ENCODE assay signal across 8 mouse cellular contexts in the genomic region with DNA sequence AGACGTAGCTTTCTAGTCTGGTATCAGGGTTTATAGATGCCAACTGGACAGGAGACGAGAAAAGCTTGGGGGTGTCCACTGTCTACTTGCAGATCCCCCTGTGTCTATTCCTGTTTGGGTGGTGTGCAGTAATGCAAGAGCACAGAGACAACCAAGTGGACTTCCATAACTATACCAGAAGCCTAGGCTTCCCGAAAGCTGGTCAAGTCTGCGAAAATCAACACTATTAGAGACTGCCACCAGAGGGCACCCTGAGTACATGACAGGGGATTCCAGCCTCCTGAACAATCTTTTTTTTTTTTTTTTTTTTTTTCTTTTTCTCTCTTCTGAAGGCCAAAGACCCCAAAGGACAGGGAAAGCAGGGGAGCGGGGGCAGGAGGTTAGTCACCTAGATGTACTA. TPM values are rescaled to one million over a fixed set of nuclear protein-coding genes. Genes with fewer than 3 reads are reported as not detected.
DNase-seq lines count a peak whose midpoint lies in the region; ATAC-seq lines count a peak whose summit lies in the region.

No protein-coding gene starts in this region.

- no peak overlapping the region for H3K27ac ChIP-seq in heart, embryonic 12.5 days (ENCODE audit: poor library complexity, severe bottlenecking)

- no peaks in the 10 kb centered on the region for H3K9me3 ChIP-seq in heart, embryonic 12.5 days (replicated peaks)

- peaks cover 96% of the 10 kb centered on the region for H3K27me3 ChIP-seq in heart, embryonic 12.5 days (replicated peaks)

- no peak overlapping the region for H3K4me2 ChIP-seq in heart, embryonic 12.5 days

- no peaks in the 10 kb centered on the region for H3K36me3 ChIP-seq in heart, embryonic 12.5 days

- no peak overlapping the region for H3K4me3 ChIP-seq in heart, embryonic 12.5 days

- H3K4me1 ChIP-seq in heart, embryonic 12.5 days (replicated peaks) = peaks cover 6% of the 10 kb centered on the region

- peak; percentile 93 for DNase-seq in heart, adult 11 months
- peak; percentile 36 for DNase-seq in adrenal gland, adult 8-10 months
- DNase-seq in embryo, embryonic 10 days (ENCODE audit: low spot score) = peak; percentile 89
- DNase-seq in heart, adult 9 months (ENCODE audit: low spot score in 2 of 2) = peak; percentile 30 to 64
- DNase-seq in layer of hippocampus, postnatal 10 days (ENCODE audit: low spot score in 2 of 2) = peak; percentile 91 to 92
- peak; percentile 34 to 62 for DNase-seq in spleen, postnatal 14 days (ENCODE audit: low spot score in 2 of 2)

- 17% methylated on average over 5 of the region's 5 CpGs for WGBS in heart, embryonic 12.5 days

- no peak for ATAC-seq in heart, embryonic 12.5 days (ENCODE audit: insufficient number of reproducible peaks, low FRiP score)
- peak; percentile 84 for ATAC-seq in megakaryocyte progenitor cell, adult 5-6 weeks (replicated peaks; ENCODE audit: poor library complexity)

- H3K9ac ChIP-seq in heart, embryonic 12.5 days = no peak overlapping the region

RNA-seq across cellular contexts. Expression of a gene that starts 12.4 kb away (rescaled TPM):
- not detected in 2 replicates for polyA plus RNA-seq in heart, embryonic 12.5 days (2016; fragmentation: Nextera tagmentation; extraction: Ambion mirVana)
- total RNA-seq in adrenal gland, adult 8-10 months (2022) = not detected
- total RNA-seq in layer of hippocampus, postnatal 10 days (2021) = not detected
- total RNA-seq in megakaryocyte progenitor cell, adult 5-6 weeks (2015) = not detected in 2 replicates
- not detected in 2 replicates for total RNA-seq in megakaryocyte progenitor cell, adult 5-6 weeks (2017)

RNA-seq across cellular contexts. Expression of a gene that starts 18.6 kb away (rescaled TPM):
- not detected in 2 replicates for polyA plus RNA-seq in heart, embryonic 12.5 days (2016; fragmentation: Nextera tagmentation; extraction: Ambion mirVana)
- not detected for total RNA-seq in adrenal gland, adult 8-10 months (2022)
- under 1 TPM in 1 of 2 experiments, not detected in 1; 0.25 TPM for total RNA-seq in layer of hippocampus, postnatal 10 days (2021)
- total RNA-seq in megakaryocyte progenitor cell, adult 5-6 weeks (2015) = 0.12 TPM in 1 of 2 replicates, not detected in the other
- total RNA-seq in megakaryocyte progenitor cell, adult 5-6 weeks (2017) = 0.24 TPM in 1 of 2 replicates, not detected in the other

RNA-seq across cellular contexts. Expression of a gene that starts 36.9 kb away (rescaled TPM):
- 0.04 TPM in 1 of 2 replicates, not detected in the other for polyA plus RNA-seq in heart, embryonic 12.5 days (2016; fragmentation: Nextera tagmentation; extraction: Ambion mirVana)
- not detected for total RNA-seq in adrenal gland, adult 8-10 months (2022)
- under 1 TPM; 0.18 to 0.34 TPM for total RNA-seq in layer of hippocampus, postnatal 10 days (2021)
- total RNA-seq in megakaryocyte progenitor cell, adult 5-6 weeks (2015) = not detected in 2 replicates
- total RNA-seq in megakaryocyte progenitor cell, adult 5-6 weeks (2017) = not detected in 2 replicates

Comparison
In these comparisons a context has a peak if more than half of its experiments do, and no peak if none do; other contexts are left out.
1. DNase-seq: peak in every context shown above with its lines; median percentile 93 in heart, adult 11 months; 92 in layer of hippocampus, postnatal 10 days; 89 in embryo, embryonic 10 days; 48 in spleen, postnatal 14 days; 47 in heart, adult 9 months; 36 in adrenal gland, adult 8-10 months.